Mouse (Mus musculus): ENCODE data around the gene Gm45713.

DNA sequence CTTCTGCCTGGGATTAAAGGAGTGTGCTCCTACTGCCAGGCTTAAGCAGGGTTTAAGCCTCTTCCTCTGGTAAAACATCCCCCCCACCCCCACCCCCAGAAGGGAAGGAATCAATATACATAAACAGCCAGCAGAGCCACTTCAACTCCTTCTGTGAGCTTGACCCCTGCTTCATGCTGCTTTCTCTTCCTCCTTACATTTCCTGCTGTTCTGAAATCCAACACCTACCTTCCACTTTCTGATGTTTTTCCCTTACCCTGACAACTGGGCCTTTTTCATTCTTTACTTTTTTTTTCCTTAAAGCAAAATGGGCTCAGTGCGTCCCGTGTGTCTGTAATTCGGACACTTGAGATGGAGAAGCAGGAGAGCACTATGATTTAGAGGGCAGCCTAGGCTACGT is 14.3 kb upstream of the Gm45713 start:
- TF ChIP-seq CTCF (IDR thresholded peaks at IDR 0.05; ENCODE audit: control insufficient read depth, insufficient read depth, insufficient read length): no peak
- TF ChIP-seq USF1 (IDR thresholded peaks at IDR 0.05; ENCODE audit: low read depth): no peak
- TF ChIP-seq MYOD1 (IDR thresholded peaks at IDR 0.05; ENCODE audit: control insufficient read depth, insufficient read length, low read depth): no peak
- no peak for TF ChIP-seq MYOG (IDR thresholded peaks at IDR 0.05; ENCODE audit: control insufficient read depth, extremely low read depth, insufficient read length)
- TF ChIP-seq CEBPB (IDR thresholded peaks at IDR 0.05; ENCODE audit: low read depth): no peak
